Mouse (Mus musculus) embryo, embryonic 10 days (tissue): ENCODE data around the gene Ptpn14.

Source experiments
- DNase-seq: peaks from one replicate; pipeline ENCODE4 v3.0.0-alpha.2; 2015; ENCODE audit warnings: low spot score

Gene Ptpn14

GRCm38 (mm10) chr1:189770516-189770915 is 42.4 kb downstream of the Ptpn14 start:
- DNase-seq: no peak

DNA sequence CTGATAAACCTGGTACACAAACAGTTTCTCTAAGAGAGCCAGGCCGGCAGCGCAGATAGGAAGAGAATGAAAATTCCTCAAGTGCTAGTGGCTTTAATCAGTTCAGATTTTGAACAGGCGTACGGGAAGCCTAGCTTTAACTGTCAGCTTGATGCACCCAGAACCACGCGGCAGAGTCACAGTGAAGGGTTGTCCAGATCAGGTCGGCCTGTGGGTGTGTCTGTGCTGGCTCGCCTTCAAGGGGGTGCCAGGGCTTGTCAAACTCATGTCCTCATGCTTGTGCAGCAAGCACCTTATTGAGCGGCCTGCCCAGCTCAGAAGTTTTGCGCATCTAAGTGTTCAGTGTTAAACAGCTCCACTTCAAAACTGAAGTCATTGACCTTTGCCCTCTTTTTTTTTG is 44.6 kb downstream of the Ptpn14 start:
- DNase-seq: no peak

GRCm38 (mm10) chr1:189774778-189775177 is 46.7 kb downstream of the Ptpn14 start:
- no peak for DNase-seq

- DNase-seq: no peak
Observed at GRCm38 (mm10) chr1:189777207-189777606, 49.1 kb downstream of the Ptpn14 start.

GRCm38 (mm10) chr1:189778343-189778742 is 50.3 kb downstream of the Ptpn14 start:
- no peak for DNase-seq

GRCm38 (mm10) chr1:189779226-189779625 is 51.2 kb downstream of the Ptpn14 start:
- no peak for DNase-seq

GRCm38 (mm10) chr1:189781721-189782345 is 53.8 kb downstream of the Ptpn14 start:
- DNase-seq: no peak

GRCm38 (mm10) chr1:189782709-189783108 is 54.6 kb downstream of the Ptpn14 start:
- DNase-seq: no peak

DNA sequence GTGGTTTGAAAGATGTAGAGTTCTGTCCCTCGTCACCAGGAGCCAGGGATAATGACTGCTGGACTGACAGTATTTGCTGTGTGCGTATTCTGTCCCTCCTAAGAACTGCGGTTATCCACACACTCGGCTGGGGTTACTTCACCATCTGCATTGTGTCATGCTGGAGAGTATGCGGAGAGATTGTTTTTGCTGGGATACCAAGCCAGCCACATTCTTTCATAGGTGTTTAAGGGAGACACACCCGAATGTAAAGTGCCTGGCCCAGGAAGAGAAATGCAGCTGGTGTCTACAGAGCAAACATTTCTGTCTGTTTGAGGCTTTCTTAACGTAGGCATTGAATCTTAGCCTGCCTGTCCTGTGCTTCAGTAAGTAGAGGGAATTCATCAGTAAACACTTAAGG is 56.4 kb downstream of the Ptpn14 start:
- DNase-seq: no peak

DNA sequence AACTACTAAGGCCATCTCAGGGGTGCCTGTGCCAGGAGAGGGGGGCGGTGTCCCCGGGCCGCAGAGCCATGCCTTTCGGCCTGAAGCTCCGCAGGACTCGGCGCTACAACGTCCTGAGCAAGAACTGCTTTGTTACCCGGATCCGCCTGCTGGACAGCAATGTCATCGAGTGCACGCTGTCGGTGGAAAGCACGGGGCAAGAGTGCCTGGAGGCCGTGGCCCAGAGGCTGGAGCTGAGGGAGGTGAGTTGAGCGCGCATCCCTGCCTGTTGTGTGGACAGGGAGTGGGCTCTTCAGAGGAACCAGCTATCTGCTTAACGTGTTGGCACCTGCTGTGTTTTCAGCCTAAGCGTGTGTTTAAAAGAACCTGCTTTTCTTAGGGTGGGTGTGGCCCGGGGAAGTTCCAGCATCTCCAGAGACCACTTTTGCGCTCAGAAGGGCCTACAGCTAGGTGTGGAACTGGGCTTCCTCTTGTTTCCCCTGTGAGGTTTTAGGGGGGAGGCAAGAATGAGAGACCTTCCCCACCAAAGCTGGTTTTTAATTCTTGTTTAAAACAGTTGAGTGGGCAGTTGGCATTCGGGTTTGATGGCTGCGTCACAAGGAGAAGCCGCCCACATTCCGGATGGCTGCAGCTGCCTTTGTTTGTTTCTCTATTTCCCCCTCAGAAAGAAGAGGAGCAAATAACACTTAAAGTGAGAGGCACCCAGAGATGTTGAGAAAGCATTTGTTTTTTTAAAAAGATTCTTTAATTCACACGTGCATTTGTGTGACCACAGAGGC is 58.8 kb downstream of the Ptpn14 start:
- peak; percentile 51 for DNase-seq

DNA sequence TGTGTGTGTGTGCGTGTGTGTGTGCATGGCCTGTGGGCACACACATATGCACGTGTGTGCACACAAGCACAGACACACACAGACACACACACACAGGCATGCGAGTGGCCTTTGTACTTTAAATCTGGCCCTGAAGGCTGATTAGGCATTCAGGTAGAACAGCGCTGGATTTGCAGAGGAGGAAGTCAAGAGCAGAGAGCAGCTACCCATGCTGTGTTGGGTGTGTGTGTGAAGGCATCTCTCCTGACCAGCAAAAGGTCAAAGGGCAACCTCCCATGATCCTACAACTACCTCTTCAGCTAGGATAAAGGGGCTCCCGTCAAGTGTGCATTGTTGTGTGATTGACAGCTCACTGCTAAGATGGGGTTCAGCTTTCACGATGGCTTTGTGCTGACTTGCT is 61.5 kb downstream of the Ptpn14 start:
- peak; percentile 78 for DNase-seq

GRCm38 (mm10) chr1:189790666-189791065 is 62.6 kb downstream of the Ptpn14 start:
- DNase-seq: no peak

GRCm38 (mm10) chr1:189791534-189792217 is 63.6 kb downstream of the Ptpn14 start:
- DNase-seq: no peak

DNA sequence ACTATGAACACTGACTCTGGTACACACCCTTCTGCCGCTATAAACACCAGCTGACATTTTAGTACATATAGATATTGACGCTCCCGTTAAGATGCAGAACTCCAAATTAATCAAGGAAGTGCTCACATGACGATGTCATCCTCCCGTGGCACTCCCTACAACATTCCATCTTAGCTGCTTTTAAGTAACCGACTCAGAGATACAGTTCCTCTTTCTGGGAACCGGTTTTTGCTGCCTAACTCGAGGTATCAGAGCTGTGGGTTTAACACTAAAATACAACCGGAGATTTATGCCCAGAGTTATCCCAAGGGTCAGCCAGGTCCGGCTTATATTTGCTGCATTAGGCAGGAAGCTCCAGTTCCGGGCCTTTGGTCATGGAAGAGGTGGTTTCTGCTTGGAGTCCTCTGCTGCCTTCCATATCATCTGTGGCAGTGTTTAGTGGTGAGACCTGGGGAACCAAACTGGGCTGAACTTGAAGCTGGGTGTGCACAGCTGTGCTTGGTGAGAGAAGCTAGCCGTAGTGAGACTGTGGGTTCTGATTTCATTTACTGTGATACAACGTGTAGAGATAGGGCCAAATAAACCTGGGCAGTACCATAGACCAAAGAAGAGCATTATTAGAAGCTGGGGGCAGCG is 64.6 kb downstream of the Ptpn14 start:
- no peak for DNase-seq

GRCm38 (mm10) chr1:189798949-189799348 is 70.9 kb downstream of the Ptpn14 start:
- no peak for DNase-seq

DNA sequence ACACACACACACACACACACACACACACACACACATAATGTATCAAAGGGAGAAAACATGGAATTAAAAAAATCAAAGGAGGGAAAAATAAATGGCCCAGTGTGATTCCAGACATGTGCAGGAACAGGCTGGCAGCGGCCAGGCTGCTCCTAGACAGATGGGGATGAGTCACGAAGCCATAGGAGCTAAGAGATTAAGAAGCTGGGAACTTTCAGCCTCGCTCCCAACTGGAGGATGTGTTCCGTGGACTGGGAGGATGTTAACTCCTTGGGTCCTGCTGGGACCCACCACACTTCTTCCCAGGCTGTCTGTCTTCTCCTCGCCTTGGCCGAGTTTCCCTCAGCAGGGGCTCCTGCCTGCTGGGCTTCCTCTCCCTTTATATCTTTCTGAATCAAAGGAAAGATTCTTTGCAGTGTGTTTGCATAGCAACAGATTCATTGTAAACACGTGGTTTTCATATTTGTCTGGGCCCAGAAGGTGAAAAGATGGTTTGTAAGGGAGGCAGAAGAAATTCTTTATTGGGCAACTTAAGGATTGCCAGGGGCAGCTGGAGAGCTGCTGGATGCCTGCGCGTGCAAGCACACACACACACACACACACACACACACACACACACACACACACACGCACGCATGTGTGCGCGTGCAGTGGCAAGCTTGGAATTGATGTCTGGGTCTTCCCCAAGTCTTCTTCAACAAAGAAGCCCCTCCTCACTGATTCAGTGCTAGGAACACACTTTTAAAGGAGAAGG is 72.3 kb downstream of the Ptpn14 start:
- no peak for DNase-seq

DNA sequence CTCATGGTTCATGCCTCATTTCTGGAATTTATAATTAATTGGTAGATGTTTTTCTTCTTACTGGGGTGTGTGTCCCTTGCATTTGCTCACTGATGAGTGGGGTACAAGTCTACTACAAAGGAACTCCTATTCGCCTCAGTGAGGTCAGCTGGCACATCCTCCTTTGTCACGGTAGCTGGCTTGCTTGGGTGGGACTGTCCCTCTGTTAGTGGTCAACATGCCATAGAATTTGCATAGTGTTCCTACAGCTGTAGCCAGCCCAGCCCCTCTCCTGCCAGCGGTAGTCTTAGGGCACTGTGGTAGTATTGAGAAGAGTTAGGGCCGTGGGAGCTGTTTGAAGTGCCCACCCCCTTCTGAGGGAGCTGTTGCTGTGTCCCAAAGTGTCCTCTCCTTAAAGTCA is 73.2 kb downstream of the Ptpn14 start:
- DNase-seq: no peak

DNA sequence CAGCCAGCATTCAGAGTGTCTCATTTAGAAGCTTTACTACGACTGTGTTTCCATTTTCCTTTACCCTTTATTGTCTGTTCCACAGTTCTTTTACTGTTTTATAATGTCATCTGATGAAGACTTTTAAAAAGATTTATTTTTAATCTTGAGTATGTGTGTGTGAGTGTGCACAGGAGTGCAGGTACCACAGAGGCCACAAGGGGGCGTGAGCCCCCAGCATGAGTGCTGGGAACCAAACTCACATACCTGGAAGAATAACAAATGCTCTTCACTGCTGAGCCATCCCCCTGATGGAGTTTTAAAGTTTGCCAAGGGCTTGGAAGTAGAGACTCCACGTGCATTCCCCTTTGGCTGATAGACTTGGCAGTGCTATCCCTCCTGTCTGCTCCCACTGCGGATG is 74.5 kb downstream of the Ptpn14 start:
- no peak for DNase-seq

GRCm38 (mm10) chr1:189803742-189804141 is 75.7 kb downstream of the Ptpn14 start:
- no peak for DNase-seq

GRCm38 (mm10) chr1:189806533-189807297 is 78.6 kb downstream of the Ptpn14 start:
- no peak for DNase-seq

DNA sequence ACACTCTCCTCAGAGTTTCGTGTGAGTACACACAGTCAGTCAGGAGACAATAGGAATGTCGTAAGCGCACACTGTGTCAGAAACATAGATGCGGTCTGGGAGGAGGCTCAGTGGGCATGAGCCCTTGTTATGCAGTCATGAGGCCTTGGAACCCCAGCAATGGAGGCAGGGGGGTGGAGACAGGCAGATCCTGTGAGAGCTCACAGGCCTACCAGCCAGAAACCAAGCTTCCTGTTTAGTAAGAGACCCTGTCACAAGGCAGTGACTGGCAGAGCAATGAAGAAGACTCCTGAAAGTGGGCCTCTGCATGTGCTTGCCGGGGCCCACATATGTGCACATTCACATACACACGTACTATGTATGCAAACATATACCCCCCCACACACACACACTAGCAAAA is 79.9 kb downstream of the Ptpn14 start:
- DNase-seq: no peak
